8 mouse cellular contexts compared by ENCODE assay signal in the genomic region with DNA sequence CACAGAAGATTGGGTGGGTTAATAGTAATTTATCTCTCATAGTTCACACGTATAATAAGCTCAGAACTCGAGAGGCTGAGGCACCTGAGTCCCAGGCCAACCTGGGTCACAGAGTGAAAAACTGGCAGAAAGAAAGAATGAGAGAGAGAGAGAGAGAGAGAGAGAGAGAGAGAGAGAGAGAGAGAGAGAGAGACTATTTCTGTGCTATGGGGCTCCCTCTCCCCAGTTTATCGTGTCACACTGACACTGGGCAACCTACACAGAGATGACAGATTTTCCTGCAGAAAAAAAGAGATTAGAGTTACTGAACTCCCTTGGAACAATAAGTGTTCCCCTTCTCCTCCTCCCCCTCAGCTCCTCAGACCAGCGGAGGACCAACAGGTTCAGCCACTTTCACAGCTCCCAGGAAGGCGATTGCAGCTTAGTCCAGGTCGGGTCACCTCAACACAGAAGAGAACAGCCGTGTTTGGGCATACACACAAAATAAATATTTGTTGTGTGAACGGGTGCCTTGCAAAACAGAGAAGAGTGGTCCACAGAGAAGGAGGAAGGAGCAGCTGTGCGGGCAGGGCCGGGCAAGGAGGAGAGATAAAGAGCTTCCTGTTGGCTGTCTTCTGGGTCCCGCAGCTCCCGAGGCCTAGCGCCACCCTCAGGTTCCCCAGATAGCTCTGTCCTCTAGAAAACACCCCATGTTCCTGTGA. TPM values are rescaled to one million over a fixed set of nuclear protein-coding genes. Genes with fewer than 3 reads are reported as not detected.
A peak's percentile ranks its signal among the peaks of the same experiment; 100 is the strongest.
DNase-seq lines count a peak whose midpoint lies in the region; ATAC-seq and TF ChIP-seq lines count a peak whose summit lies in the region.

No protein-coding gene starts in this region.

- WGBS in hindbrain, embryonic 15.5 days = 13% methylated on average over 13 of the region's 13 CpGs
- WGBS in liver, embryonic 13.5 days (ENCODE audit: insufficient replicate concordance) = 5% methylated on average over 13 of the region's 13 CpGs

- no peak overlapping the region for H3K27ac ChIP-seq in cortical plate, adult 2 months (ENCODE audit: insufficient read depth, low read length)
- H3K27ac ChIP-seq in hindbrain, embryonic 15.5 days (replicated peaks) = no peak overlapping the region
- no peak overlapping the region for H3K27ac ChIP-seq in liver, embryonic 13.5 days

- no peaks in the 10 kb centered on the region for H3K4me1 ChIP-seq in cortical plate, adult 2 months (ENCODE audit: control insufficient read depth, insufficient read depth, low read length)
- no peaks in the 10 kb centered on the region for H3K4me1 ChIP-seq in hindbrain, embryonic 15.5 days (replicated peaks)
- peaks cover 5% of the 10 kb centered on the region for H3K4me1 ChIP-seq in liver, embryonic 13.5 days (replicated peaks)

- H3K4me2 ChIP-seq in hindbrain, embryonic 15.5 days = peak overlapping the region; percentile 29
- H3K4me2 ChIP-seq in liver, embryonic 13.5 days = peak overlapping the region; percentile 50

- H3K36me3 ChIP-seq in hindbrain, embryonic 15.5 days = no peaks in the 10 kb centered on the region
- H3K36me3 ChIP-seq in liver, embryonic 13.5 days = no peaks in the 10 kb centered on the region

- TF ChIP-seq CTCF in cortical plate, adult 2 months (IDR thresholded peaks at IDR 0.05; ENCODE audit: extremely low read depth, insufficient read depth, low read length) = peak; percentile 9; the same call in 1 of the 2 replicates

- H3K9me3 ChIP-seq in hindbrain, embryonic 15.5 days = no peaks in the 10 kb centered on the region
- no peaks in the 10 kb centered on the region for H3K9me3 ChIP-seq in liver, embryonic 13.5 days (replicated peaks)

- DNase-seq in adrenal gland, adult (ENCODE audit: inconsistent age in 2 of 2, low spot score in 1 of 2) = peak; percentile 18 to 69
- no peak for DNase-seq in adrenal gland, adult 8-10 months
- peak; percentile 61 for DNase-seq in 416B (ENCODE audit: low read depth)
- DNase-seq in liver, embryonic 13.5 days = peak; percentile 20
- peak; percentile 42 for DNase-seq in naive thymus-derived CD4-positive, alpha-beta T cell, adult 2 months (ENCODE audit: low read depth)
- peak; percentile 66 for DNase-seq in thymus, postnatal 0 days (ENCODE audit: low spot score)

- no peak overlapping the region for H3K9ac ChIP-seq in hindbrain, embryonic 15.5 days
- no peak overlapping the region for H3K9ac ChIP-seq in liver, embryonic 13.5 days

- H3K27me3 ChIP-seq in hindbrain, embryonic 15.5 days = no peaks in the 10 kb centered on the region
- H3K27me3 ChIP-seq in liver, embryonic 13.5 days = peaks cover 27% of the 10 kb centered on the region

- H3K4me3 ChIP-seq in cortical plate, adult 2 months (ENCODE audit: insufficient read depth, low read length) = no peak overlapping the region
- no peak overlapping the region for H3K4me3 ChIP-seq in hindbrain, embryonic 15.5 days
- peak overlapping the region; percentile 22; the same call in 1 of the 2 replicates for H3K4me3 ChIP-seq in liver, embryonic 13.5 days (replicated peaks)

- no peak for ATAC-seq in hindbrain, embryonic 15.5 days (ENCODE audit: low FRiP score, low read depth)
- ATAC-seq in liver, embryonic 13.5 days (ENCODE audit: low read depth) = peak; percentile 74

- no peak for TF ChIP-seq POLR2A in cortical plate, adult 2 months (IDR thresholded peaks at IDR 0.05; ENCODE audit: extremely low read depth, insufficient read depth, low read length)

RNA-seq across cellular contexts. Expression of gene Bmp8b, which starts 33.5 kb away (rescaled TPM):
- total RNA-seq in adrenal gland, adult 8-10 months (2022) = under 1 TPM; 0.12 to 0.70 (median 0.30) TPM
- polyA plus RNA-seq in cortical plate, adult 2 months (2012; rRNA removed) = 0.15 and 0.40 TPM in 2 replicates
- polyA plus RNA-seq in hindbrain, embryonic 15.5 days (2015; fragmentation: Nextera tagmentation; extraction: Ambion mirVana) = 0.34 and 0.71 TPM in 2 replicates
- 0.50 and 0.81 TPM in 2 replicates for polyA plus RNA-seq in liver, embryonic 13.5 days (2015; fragmentation: Nextera tagmentation; extraction: Ambion mirVana)
- 0.12 and 0.17 TPM in 2 replicates for polyA plus RNA-seq in thymus, postnatal 0 days (2015; fragmentation: Nextera tagmentation; extraction: Ambion mirVana)

RNA-seq across cellular contexts. Expression of gene Oxct2b, which starts 44.6 kb away (rescaled TPM):
- under 1 TPM in 1 of 4 experiments, not detected in 3; 0.18 TPM for total RNA-seq in adrenal gland, adult 8-10 months (2022)
- polyA plus RNA-seq in cortical plate, adult 2 months (2012; rRNA removed) = 0.08 and 0.21 TPM in 2 replicates
- polyA plus RNA-seq in hindbrain, embryonic 15.5 days (2015; fragmentation: Nextera tagmentation; extraction: Ambion mirVana) = 0.37 and 0.64 TPM in 2 replicates
- not detected in 2 replicates for polyA plus RNA-seq in liver, embryonic 13.5 days (2015; fragmentation: Nextera tagmentation; extraction: Ambion mirVana)
- 0.09 TPM in 1 of 2 replicates, not detected in the other for polyA plus RNA-seq in thymus, postnatal 0 days (2015; fragmentation: Nextera tagmentation; extraction: Ambion mirVana)

RNA-seq across cellular contexts. Expression of gene Trit1, which starts 55.0 kb away (rescaled TPM):
- 10 to 100 TPM; 21.8 to 24.5 (median 22.9) TPM for total RNA-seq in adrenal gland, adult 8-10 months (2022)
- polyA plus RNA-seq in cortical plate, adult 2 months (2012; rRNA removed) = 12.6 and 15.7 TPM in 2 replicates
- 21.6 and 21.7 TPM in 2 replicates for polyA plus RNA-seq in hindbrain, embryonic 15.5 days (2015; fragmentation: Nextera tagmentation; extraction: Ambion mirVana)
- 7.2 TPM in 2 replicates for polyA plus RNA-seq in liver, embryonic 13.5 days (2015; fragmentation: Nextera tagmentation; extraction: Ambion mirVana)
- 16.4 and 18.6 TPM in 2 replicates for polyA plus RNA-seq in thymus, postnatal 0 days (2015; fragmentation: Nextera tagmentation; extraction: Ambion mirVana)
